11 mouse cellular contexts compared by ENCODE assay signal in genomic region chr9:112560226-112560625, GRCm38 (mm10).
"Had no signal": no experiment of that assay in that cellular context is flagged by ENCODE, and none has a peak within 500 bp of the region (broad histone marks: within the 10 kb centered on the region; RNA-seq: fewer than 3 reads in every experiment).

No protein-coding gene starts in this region.

- DNase-seq: kidney, adult 2 months; kidney, postnatal 25 days; left cerebral cortex, postnatal 4 days; lung, adult 18-20 months; lung, postnatal 10 days; lung, postnatal 36 days; retina, postnatal 1 day; right cerebral cortex, postnatal 25 days; spleen, adult 18-20 months; thymus, adult 18-20 months; thymus, postnatal 36 days had no signal
